Mouse (Mus musculus): ENCODE data around the gene Myl10. TPM values are rescaled to one million over a fixed set of nuclear protein-coding genes. Genes with fewer than 3 reads are reported as not detected.
"Not testable (repeated sequence)": the region's sequence is repeated elsewhere in the genome, so short reads cannot be mapped to it uniquely, and the experiment has no call there.

Gene Myl10
- not detected in 2 replicates for polyA plus RNA-seq (2015; fragmentation: Nextera tagmentation; extraction: Ambion mirVana)

DNA sequence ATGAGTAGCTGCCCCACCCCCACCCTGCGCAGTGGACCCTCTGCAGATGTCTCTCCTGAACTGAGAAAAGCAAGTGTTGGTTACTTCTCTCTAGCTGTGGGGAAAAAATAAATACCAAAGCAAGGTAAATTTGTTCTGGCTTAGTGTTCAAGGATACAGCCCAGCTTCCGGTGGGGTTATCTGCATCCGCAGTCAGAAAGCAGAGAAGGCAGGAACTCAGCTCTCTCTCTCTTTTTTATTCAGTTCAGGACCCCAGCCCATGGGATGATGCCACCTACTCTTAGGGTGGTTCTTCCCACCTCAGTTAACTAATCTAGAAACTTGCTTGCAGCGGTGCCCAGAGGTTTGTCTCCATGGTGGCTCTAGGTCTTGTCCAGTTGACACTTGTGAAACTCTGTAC, at the start of gene Myl10:
TSS of gene Myl10 (plus strand) at position 363 of the 400 bp plus-strand sequence.
- H3K4me1 ChIP-seq (replicated peaks; ENCODE audit: control insufficient read depth, insufficient read depth, low read length), result no peaks in the 10 kb centered on the region
- ATAC-seq, result no peak
- H3K36me3 ChIP-seq (ENCODE audit: control insufficient read depth, insufficient read depth), result no peaks in the 10 kb centered on the region
- WGBS, result 94% methylated on average over 4 of the region's 4 CpGs
- H3K27ac ChIP-seq (ENCODE audit: low read length), result no peak within 1 kb of the TSS
- H3K27me3 ChIP-seq (replicated peaks; ENCODE audit: control insufficient read depth, insufficient read depth, low read length), result no peaks in the 10 kb centered on the region
- no peaks in the 10 kb centered on the region for H3K9me3 ChIP-seq (ENCODE audit: control insufficient read depth, low read length)
- no peak within 1 kb of the TSS for H3K4me2 ChIP-seq (ENCODE audit: low read length)
- H3K4me3 ChIP-seq (replicated peaks; ENCODE audit: low read length), result no peak within 1 kb of the TSS
- no peak within 1 kb of the TSS for H3K9ac ChIP-seq (replicated peaks; ENCODE audit: low read depth, low read length)

DNA sequence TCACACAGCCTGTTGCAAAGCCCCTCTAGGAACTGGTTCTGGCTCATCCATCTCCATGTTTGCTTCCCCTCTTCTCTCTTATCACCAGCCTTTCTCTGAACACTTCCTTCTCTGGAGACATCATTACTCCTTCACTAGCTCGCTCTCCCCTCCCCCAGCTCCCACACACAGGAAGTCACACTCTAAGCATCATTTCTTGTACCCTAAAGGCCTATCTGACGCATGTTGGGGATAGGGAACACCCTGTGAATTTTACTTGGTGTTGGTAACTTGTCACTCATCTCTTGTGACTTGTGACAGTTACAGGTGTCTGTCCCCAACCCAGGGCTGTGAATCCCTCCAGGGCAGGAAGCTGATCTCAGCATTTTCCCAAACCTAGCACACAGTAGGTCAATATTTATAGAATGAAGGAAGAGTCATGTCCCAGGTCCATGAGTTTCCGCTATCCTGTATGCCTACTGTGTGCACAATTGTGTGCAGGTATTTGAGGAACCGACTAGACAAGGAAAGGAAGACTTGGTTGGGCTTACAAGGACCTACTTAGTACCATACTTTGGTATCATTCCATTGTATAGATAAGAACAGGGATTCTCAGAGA, 46.1 kb upstream of the Myl10 start:
- H3K4me2 ChIP-seq (ENCODE audit: low read length), result no peak overlapping the region
- WGBS, result 90% methylated on average over 4 of the region's 4 CpGs
- 0 out of 2 replicates have a peak, but pooled peaks cover 3% of the 10 kb centered on the region for H3K4me1 ChIP-seq (replicated peaks; ENCODE audit: control insufficient read depth, insufficient read depth, low read length)
- no peaks in the 10 kb centered on the region for H3K9me3 ChIP-seq (ENCODE audit: control insufficient read depth, low read length)
- no peaks in the 10 kb centered on the region for H3K27me3 ChIP-seq (replicated peaks; ENCODE audit: control insufficient read depth, insufficient read depth, low read length)
- no peak overlapping the region for H3K9ac ChIP-seq (replicated peaks; ENCODE audit: low read depth, low read length)
- ATAC-seq, result no peak
- H3K27ac ChIP-seq (ENCODE audit: low read length), result no peak overlapping the region
- no peaks in the 10 kb centered on the region for H3K36me3 ChIP-seq (ENCODE audit: control insufficient read depth, insufficient read depth)
- H3K4me3 ChIP-seq (replicated peaks; ENCODE audit: low read length), result no peak overlapping the region

DNA sequence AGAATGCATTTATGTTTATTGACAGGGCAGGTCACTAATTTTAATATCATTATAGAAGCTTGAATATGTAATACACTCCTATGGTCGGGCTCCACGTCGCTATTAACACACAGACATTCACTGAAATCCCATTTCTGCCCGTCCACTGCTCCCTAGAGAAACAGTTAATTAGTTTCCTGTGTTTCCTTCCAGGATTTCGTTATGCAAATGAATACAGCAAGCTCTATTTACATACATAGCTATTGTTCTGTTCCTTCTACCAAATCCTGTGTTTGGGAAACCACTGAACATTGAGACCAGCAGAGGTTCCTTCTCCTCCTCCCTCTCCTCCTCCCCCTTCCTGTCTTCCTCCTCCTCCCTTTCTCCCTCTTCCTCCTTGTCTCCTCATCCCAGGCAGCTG, 43.9 kb upstream of the Myl10 start:
- Histone ChIP-seq H3K4me1 (replicated peaks; ENCODE audit: control insufficient read depth, insufficient read depth, low read length) (0 out of 2 replicates have a peak, but pooled peaks cover 3% of the 10 kb centered on the region), H3K9me3 (ENCODE audit: control insufficient read depth, low read length) (no peaks in the 10 kb centered on the region), H3K4me3 (replicated peaks; ENCODE audit: low read length) (no peak overlapping the region), H3K9ac (replicated peaks; ENCODE audit: low read depth, low read length) (no peak overlapping the region), H3K36me3 (ENCODE audit: control insufficient read depth, insufficient read depth) (no peaks in the 10 kb centered on the region), H3K27ac (ENCODE audit: low read length) (no peak overlapping the region), H3K4me2 (ENCODE audit: low read length) (no peak overlapping the region), H3K27me3 (replicated peaks; ENCODE audit: control insufficient read depth, insufficient read depth, low read length) (no peaks in the 10 kb centered on the region)
- 20% methylated on average over 5 of the region's 5 CpGs for WGBS
- ATAC-seq, result no peak

DNA sequence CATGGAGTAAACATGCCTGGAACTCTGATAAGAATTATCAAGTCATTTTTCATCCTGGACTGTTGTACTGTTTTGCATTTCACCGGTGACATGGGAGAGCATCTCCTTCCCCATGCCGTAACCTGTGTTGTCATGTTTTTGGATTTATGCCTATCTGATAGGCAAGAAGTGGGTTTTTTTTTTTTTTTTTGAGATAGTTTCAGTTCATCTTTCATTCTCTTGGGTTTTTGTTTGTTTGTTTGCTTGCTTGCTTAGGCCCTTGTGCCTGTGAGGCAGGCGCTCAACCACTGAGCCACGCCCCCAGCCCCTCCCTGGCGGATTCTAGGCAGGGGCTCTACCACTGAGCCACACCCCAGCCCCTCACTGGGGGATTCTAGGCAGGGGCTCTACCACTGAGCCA, 43.3 kb upstream of the Myl10 start:
- no peak overlapping the region for H3K9ac ChIP-seq (replicated peaks; ENCODE audit: low read depth, low read length)
- WGBS, result 96% methylated on average over 5 of the region's 5 CpGs
- no peaks in the 10 kb centered on the region for H3K27me3 ChIP-seq (replicated peaks; ENCODE audit: control insufficient read depth, insufficient read depth, low read length)
- H3K4me3 ChIP-seq (replicated peaks; ENCODE audit: low read length), result no peak overlapping the region
- H3K4me1 ChIP-seq (replicated peaks; ENCODE audit: control insufficient read depth, insufficient read depth, low read length), result 0 out of 2 replicates have a peak, but pooled peaks cover 3% of the 10 kb centered on the region
- H3K9me3 ChIP-seq (ENCODE audit: control insufficient read depth, low read length), result no peaks in the 10 kb centered on the region
- no peak overlapping the region for H3K27ac ChIP-seq (ENCODE audit: low read length)
- no peak overlapping the region for H3K4me2 ChIP-seq (ENCODE audit: low read length)
- no peaks in the 10 kb centered on the region for H3K36me3 ChIP-seq (ENCODE audit: control insufficient read depth, insufficient read depth)
- ATAC-seq, result no peak

DNA sequence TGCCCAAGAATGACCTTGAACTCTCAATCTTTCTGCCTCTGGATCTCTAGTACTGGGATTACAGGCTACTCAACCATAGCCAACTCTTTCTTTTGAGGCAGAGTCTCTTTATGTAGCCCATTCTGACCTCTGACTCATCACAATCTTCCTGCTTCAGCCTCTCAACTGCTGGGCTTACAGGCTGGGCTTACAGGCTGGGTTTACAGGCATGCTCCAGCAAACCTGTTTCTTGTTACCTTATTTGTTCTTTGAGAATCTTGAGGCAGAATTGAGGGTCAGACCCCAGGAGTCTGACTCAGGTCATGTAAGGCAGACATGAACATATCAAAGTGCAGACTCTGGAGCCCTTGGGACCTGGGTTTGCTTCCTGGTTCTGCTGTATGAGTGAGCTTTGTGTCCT, 38.5 kb upstream of the Myl10 start:
- Histone ChIP-seq H3K9ac (replicated peaks; ENCODE audit: low read depth, low read length) (no peak overlapping the region), H3K4me3 (replicated peaks; ENCODE audit: low read length) (no peak overlapping the region), H3K36me3 (ENCODE audit: control insufficient read depth, insufficient read depth) (no peaks in the 10 kb centered on the region), H3K4me2 (ENCODE audit: low read length) (no peak overlapping the region), H3K9me3 (ENCODE audit: control insufficient read depth, low read length) (no peaks in the 10 kb centered on the region), H3K27me3 (replicated peaks; ENCODE audit: control insufficient read depth, insufficient read depth, low read length) (no peaks in the 10 kb centered on the region), H3K4me1 (replicated peaks; ENCODE audit: control insufficient read depth, insufficient read depth, low read length) (no peaks in the 10 kb centered on the region), H3K27ac (ENCODE audit: low read length) (no peak overlapping the region)
- ATAC-seq, result no peak

DNA sequence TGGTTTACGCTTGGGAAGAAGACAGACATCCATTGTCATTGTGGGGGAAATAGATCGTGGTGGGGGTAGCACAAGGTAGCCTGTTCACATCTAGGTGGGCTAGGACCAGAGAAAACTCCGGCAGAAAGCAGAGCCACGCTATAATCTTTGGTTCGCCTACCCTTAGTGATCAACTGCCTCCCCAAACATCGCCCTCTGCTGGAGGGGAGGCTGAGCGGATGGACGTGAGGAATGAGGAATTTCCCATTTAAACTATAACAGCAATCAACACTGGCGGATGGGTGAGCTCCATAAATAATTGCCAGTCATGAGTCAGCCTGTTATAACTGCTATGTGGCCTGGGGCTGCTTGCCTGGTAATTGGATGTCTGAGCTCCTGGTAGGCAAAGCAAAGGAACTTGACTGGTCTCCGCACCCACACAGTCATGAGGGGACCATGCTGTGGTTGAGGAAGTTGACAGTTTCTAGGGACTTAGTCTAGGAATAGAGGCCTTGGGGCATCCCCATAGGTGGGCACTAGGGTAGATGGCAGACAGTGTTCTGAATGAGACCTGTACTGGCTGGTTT, 36.0 kb upstream of the Myl10 start:
- Histone ChIP-seq H3K27ac (ENCODE audit: low read length) (no peak overlapping the region), H3K4me2 (ENCODE audit: low read length) (no peak overlapping the region), H3K27me3 (replicated peaks; ENCODE audit: control insufficient read depth, insufficient read depth, low read length) (no peaks in the 10 kb centered on the region), H3K4me1 (replicated peaks; ENCODE audit: control insufficient read depth, insufficient read depth, low read length) (no peaks in the 10 kb centered on the region), H3K9me3 (ENCODE audit: control insufficient read depth, low read length) (no peaks in the 10 kb centered on the region), H3K36me3 (ENCODE audit: control insufficient read depth, insufficient read depth) (no peaks in the 10 kb centered on the region), H3K9ac (replicated peaks; ENCODE audit: low read depth, low read length) (no peak overlapping the region), H3K4me3 (replicated peaks; ENCODE audit: low read length) (no peak overlapping the region)
- ATAC-seq, result no peak
- 85% methylated on average over 10 of the region's 10 CpGs for WGBS

DNA sequence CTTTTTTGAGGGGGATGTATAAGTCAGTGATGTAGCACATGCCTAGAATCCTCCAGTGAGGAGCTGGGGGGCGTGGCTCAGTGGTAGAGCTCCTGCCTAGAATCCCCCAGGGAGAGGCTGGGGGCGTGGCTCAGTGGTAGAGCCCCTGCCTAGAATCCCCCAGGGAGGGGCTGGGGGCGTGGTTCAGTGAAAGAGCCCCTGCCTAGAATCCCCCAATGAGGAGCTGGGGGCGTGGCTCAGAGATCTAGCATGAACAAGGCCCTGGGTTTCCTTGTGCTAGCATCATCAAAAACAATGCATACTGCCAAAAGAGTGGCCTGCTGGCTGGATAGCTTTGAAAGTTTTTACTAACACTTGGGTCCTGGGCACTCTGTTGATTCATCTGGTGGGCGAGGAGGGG, 32.2 kb upstream of the Myl10 start:
- ATAC-seq; H3K4me1 ChIP-seq (replicated peaks; ENCODE audit: control insufficient read depth, insufficient read depth, low read length); H3K27me3 ChIP-seq (replicated peaks; ENCODE audit: control insufficient read depth, insufficient read depth, low read length); H3K4me3 ChIP-seq (replicated peaks; ENCODE audit: low read length); H3K36me3 ChIP-seq (ENCODE audit: control insufficient read depth, insufficient read depth); H3K9me3 ChIP-seq (ENCODE audit: control insufficient read depth, low read length); H3K27ac ChIP-seq (ENCODE audit: low read length); H3K9ac ChIP-seq (replicated peaks; ENCODE audit: low read depth, low read length); H3K4me2 ChIP-seq (ENCODE audit: low read length): not testable (repeated sequence)
- WGBS, result 72% methylated on average over 5 of the region's 5 CpGs

DNA sequence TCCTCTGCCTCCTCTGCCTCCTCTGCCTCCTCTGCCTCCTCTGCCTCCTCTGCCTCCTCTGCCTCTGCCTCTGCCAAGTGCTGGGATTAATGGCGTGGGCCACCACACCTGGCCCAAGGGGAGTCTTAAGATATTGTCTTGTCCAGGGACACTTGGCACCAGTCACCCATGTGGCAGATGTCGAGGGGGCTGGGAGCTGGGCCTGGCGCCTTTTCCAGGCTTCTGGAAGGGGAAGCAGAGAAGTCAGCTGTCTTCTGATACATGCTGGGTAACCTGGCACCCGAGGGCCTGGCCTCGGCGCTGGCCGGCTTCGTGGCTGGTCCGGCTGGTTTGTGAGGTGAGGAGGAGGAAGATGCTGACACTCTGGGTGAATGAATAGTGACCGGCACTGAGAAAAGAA, 30.7 kb upstream of the Myl10 start:
- Histone ChIP-seq H3K27ac (ENCODE audit: low read length) (no peak overlapping the region), H3K27me3 (replicated peaks; ENCODE audit: control insufficient read depth, insufficient read depth, low read length) (0 out of 2 replicates have a peak, but pooled peaks cover 2% of the 10 kb centered on the region), H3K9me3 (ENCODE audit: control insufficient read depth, low read length) (no peaks in the 10 kb centered on the region), H3K4me2 (ENCODE audit: low read length) (no peak overlapping the region), H3K4me3 (replicated peaks; ENCODE audit: low read length) (no peak overlapping the region), H3K9ac (replicated peaks; ENCODE audit: low read depth, low read length) (no peak overlapping the region), H3K36me3 (ENCODE audit: control insufficient read depth, insufficient read depth) (no peaks in the 10 kb centered on the region), H3K4me1 (replicated peaks; ENCODE audit: control insufficient read depth, insufficient read depth, low read length) (no peaks in the 10 kb centered on the region)
- no peak for ATAC-seq
- WGBS, result 80% methylated on average over 10 of the region's 10 CpGs

DNA sequence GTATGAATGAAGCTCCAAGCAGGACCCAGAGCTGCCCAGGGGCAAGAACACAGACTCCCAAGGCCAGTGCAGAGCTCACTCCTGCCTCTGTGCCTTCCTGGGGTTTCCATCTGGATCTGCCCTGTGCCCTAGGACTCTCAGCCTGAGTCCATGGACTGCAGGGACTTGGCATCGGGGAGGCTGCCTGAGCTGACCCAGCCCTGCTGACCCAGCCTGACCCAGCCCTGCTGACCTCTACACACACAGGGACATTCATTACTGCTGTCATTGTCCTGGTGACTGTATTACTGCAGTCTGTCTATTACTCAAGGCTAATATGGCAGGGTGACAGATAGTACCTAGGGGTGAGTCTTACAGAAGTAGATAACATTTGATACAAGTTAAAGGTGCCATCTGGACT, 30.1 kb upstream of the Myl10 start:
- H3K27me3 ChIP-seq (replicated peaks; ENCODE audit: control insufficient read depth, insufficient read depth, low read length), result 0 out of 2 replicates have a peak, but pooled peaks cover 2% of the 10 kb centered on the region
- no peak overlapping the region for H3K27ac ChIP-seq (ENCODE audit: low read length)
- ATAC-seq, result no peak
- 82% methylated on average over 1 of the region's 1 CpGs for WGBS
- H3K36me3 ChIP-seq (ENCODE audit: control insufficient read depth, insufficient read depth), result no peaks in the 10 kb centered on the region
- H3K4me2 ChIP-seq (ENCODE audit: low read length), result no peak overlapping the region
- no peaks in the 10 kb centered on the region for H3K9me3 ChIP-seq (ENCODE audit: control insufficient read depth, low read length)
- no peak overlapping the region for H3K4me3 ChIP-seq (replicated peaks; ENCODE audit: low read length)
- no peak overlapping the region for H3K9ac ChIP-seq (replicated peaks; ENCODE audit: low read depth, low read length)
- H3K4me1 ChIP-seq (replicated peaks; ENCODE audit: control insufficient read depth, insufficient read depth, low read length), result no peaks in the 10 kb centered on the region

All from forebrain, embryonic 16.5 days (tissue).